Mouse (Mus musculus): ENCODE measurements at regions not wholly inside any gene's neighbourhood (a gene's known extent, or its start where the extent isn't known, plus 50 kb on each side); places are given as distances from the start of the nearest gene placed in this dataset.

DNA sequence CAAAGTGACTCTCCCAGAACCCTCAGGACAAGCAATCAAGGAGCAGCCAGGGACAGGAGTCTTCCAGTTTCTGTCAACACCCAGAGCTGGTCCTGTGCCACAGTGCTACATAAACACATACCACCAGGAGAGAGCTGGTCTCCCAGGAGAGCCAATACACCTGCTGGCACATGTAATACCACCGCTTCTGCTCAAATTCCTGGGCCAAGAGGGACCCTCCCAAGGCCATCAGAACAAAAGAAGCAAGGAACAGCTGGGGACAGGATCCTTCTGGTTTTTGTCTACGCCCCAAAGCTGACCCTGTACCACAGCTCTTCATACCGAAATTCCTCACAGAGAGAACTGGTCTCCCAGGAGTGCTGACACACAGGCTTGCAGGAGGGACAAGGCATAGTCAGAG lies 695.4 kb upstream of the Tbl1xr1 start:
- DNase-seq (ENCODE audit: low spot score in 2 of 2), result no peak

DNA sequence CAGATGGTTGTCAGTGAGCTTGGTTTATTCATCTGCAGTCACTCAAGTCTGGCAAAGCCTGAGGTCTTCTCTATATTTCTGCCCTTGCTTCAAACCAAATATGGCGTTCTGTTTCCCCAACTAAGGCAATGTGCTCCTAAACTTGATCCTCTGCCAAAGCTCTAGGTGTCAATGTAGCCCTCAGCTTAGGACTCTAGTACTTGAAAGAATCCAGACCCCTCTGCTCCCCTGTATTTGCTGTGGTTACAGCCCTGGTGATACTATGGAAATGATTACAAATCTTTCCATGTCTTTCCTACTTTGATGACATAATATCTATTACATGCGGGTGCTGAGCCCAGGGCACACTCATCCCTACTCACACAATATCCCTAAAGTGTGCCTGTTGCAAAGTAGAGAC lies 672.9 kb upstream of the Tbl1xr1 start:
- DNase-seq (ENCODE audit: low spot score in 2 of 2), result no peak

DNA sequence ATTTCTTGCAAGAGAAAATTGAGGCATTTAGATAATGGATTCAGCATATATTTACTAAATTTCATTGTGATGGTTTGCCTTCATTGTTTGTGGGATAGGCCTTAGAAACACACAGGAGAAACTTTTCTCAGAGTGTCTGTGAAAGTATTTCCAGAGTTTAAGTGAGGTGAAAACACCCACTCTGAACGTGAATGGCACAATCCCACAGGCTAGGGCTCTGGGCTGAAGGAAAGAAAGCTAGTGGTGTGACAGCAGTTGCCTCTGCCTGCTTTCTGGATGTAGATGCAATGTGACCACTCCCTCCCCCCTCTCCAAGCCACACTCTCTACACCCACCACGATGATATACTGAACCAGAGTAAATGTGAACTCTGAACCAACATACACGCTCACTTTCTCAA lies 672.4 kb upstream of the Tbl1xr1 start:
- no peak for DNase-seq (ENCODE audit: low spot score in 2 of 2)

DNA sequence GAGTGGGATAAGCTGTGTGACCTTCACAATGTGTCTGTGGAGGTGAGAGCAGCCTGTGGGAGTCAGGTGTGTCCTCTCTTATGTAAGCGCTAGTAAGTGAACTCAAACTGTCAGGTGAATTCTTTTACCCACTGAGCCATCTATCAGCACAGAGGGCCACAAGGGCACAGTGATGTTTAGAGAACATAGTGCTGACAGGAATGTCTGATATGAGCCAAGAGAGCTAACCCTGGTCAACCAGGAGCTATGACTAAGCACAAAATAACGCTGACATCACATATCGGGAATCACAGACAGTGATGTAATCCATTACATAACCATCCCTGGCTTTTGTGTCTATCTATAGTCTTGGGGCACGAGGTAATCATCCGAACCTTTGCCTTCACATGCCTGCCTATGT lies 669.4 kb upstream of the Tbl1xr1 start:
- DNase-seq (ENCODE audit: low spot score in 2 of 2), result no peak

DNA sequence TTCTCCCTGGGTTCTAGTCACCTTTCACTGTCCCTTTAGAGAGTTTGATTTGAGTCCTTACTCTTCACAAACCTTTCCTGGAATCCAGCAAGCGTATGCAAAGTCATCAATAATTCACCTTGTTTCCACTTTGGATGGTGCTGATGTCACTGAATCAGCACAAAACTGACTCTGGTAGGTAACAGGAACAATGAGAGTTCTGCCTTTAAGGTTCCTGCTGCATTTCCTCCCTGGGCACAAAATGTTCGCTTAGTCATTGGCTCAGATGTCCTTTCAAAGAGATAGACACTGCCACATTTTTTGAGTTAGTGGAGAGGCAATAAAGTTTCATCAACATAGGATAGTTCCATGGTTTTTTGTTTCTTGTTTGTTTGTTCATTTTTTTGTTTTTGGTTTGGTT lies 664.4 kb upstream of the Tbl1xr1 start:
- no peak for DNase-seq (ENCODE audit: low spot score in 2 of 2)

DNA sequence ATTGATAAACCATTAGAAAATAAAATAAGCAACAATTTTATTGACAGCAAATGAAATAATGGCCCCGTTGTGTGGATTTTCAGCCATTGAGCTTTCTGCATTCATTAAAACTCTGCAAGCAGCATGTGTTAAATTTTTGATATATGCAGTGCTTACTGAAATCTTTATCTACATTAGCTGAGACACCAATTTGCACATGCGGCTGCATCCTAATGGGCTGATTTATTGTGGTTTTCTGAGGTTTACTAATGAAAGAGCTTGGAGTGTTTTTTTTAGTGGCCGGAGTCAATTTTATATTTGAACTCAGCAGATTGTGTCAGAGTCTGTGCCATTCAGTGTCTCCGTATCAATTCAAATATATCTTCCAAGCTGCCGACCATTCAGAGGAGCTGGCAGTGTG lies 653.3 kb upstream of the Tbl1xr1 start:
- DNase-seq (ENCODE audit: low spot score in 2 of 2), result no peak

DNA sequence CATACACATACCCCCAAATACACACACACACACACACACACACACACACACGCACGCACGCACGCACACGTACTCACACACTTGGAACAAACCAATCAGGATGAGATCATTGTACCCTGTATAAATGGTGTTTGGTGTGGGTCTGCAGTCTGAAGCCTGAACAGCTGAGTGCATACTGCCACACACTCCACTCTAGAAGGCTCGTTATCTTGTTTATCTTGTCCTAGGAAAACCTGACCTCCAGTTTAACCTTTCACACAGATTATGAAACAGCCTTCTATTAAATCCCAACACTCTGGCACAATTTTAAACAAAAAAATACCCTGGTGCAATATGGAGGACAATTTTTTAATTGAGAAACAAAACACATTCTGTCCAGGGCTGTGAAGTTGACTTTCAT lies 649.9 kb upstream of the Tbl1xr1 start:
- no peak for DNase-seq (ENCODE audit: low spot score in 2 of 2)

DNA sequence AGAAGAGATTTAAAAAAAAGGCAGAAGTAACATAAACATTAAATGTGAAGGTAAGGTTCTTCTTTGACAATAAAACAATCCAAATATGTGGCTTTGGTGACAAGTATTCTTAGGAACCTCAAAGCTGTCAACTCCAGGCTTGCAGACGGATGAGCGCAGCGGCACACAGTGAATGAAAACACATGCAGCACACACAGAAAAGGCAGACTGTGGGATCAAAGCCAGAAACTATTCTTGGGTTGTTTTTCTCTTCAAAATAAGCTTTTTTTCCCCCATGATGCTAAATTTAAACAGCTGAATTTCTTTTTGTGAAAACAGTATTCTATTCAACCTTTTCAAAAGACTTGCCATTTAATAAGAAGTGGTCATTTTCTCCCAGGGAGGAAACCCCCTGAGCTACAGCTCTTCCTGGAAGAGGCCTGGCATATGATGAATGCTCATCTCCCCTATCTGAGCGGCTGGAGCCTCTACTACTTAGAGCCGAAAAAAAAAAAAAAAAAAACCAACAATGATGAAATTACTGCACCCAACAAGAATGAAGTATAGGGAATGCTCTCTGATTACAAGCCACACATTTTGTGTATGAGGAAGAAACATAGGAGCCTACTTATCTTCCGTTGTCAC lies 648.9 kb upstream of the Tbl1xr1 start:
- DNase-seq (ENCODE audit: low spot score in 2 of 2), result no peak

DNA sequence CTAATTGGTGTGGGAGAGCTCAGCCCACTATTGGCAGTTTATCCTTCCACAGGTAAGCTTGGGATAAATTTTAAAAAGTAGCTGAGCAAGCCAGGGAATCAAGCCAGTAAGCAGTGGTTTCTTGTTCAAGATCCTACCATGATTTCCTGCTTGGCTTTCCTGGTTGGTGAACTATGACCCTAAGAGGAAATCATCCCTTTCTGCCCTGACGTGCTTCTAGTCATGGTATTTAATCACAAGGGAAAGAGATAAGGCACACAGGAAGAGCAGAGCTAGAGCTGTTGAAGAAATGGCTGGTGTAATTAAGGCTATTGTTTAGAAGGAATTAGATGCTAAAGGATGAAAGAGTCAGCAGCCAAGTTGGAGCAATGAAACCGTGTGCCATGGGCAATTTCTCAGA lies 648.3 kb upstream of the Tbl1xr1 start:
- DNase-seq (ENCODE audit: low spot score in 2 of 2), result no peak

DNA sequence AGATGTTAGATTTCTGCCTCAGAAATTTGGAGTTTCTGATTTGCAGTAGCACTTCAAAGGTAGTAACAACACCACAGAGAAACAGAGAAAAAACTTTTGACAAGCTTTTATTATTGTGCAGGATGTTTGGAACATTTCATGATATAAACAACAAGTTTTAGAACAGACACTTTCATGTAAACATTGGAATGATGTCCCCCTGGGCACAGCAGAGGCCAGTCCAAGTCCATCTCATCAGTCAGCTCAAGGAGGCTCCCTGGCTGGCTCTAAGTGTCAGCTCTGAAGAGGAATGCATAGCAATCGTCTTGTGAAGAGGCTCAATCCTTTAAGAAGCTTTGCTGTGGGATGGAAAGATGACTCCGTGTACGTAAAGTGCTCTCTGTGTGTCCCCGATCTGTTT lies 612.2 kb upstream of the Tbl1xr1 start:
- DNase-seq (ENCODE audit: low spot score in 2 of 2), result no peak

DNA sequence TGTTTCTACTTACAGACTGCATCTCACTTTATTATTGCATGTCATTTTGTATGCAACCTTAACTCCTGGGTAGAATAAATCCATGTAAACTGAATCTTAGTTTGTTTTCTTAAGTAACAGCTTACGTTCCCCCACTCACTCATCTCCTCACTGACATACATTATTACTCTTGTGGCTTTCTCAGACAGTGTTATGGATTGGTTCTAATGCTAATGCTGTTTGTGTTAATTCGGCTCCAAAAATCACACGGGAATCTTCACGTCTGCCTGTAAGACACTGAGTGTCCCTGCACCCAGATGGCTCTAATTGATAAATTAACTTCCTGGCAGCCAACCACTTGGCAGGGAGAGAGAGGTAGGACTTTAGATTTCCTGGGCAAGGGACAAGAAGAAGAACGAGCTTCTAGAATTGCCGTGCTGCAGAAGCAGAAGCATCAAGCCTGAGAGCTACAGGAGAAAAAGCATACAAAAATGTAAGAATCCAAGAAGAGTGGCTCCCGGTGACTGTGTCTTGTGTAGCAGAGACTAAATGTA lies 610.3 kb upstream of the Tbl1xr1 start:
- no peak for DNase-seq (ENCODE audit: low spot score in 2 of 2)

DNA sequence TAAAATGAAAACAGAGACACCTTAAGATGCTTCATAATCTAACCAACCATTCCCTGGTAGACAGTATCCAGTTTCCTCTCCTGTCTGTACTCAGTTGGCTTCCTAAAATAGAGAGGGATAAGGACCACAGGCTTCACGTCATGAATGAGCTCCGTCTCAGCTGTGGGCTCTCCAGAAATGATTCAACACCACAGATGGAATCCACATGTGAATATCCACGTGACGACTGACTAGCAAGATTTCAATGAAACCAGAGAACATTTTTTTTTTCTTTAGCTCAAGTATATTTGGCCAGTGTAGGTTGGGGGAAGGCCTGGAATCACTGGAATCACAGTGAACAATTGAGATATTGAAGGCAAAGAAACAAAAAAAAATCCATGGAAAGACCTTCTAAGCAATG lies 599.1 kb upstream of the Tbl1xr1 start:
- no peak for DNase-seq (ENCODE audit: low spot score in 2 of 2)

DNA sequence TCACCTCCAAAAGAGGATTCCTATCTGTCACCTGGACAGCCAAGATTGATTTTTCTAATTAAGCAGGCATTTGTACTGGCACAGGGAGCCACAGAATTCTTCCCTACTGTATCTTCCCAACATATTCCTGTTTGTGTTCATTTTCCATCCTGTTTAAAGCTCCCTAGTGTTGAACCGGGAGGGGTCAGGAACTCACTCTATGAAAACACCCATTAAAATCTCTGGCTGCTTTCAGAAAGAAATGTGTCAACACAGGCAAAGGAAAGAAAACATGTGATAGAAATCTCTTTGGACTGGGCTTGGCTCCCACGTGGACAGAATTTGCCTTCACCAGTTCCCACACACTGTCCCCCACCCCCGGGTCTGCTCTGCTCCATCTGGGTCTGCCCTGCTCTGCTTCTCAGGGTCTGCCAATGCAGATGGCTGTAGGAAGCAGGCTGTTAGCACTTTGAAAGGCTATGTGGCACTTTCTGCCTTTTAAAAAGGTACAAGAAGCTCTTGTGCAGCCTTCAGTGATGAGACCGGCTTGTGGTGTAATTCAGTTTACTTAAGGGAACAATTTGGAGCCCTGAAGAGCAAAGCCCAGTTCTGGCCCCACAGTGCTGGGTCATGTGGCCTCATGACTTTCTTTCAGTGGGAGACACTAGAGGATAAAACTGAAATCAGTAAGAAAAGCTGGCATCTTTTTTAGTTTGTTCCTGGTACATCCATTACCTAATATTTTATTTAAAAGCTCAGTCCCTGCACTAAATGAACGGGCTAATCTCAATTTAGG lies 597.2 kb upstream of the Tbl1xr1 start:
- no peak for DNase-seq (ENCODE audit: low spot score in 2 of 2)

DNA sequence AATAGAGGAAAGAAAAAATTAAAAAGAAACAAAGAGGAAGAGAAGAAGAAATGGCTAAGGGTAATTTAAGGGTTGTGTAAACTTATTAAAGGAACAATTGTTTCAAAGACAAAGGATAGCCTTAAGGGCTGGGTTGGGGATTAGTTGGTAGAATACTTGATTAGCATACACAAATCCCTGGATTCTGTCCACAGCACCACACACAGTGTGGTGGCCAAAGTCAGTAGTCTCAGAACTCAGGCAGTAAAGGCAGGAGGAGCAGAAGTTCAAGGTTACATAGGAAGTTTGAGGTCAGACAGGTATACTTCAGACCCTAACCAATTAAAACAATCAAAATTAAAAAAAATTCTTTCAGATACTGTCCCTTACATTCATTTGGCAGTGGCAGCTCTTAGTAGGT lies 596.6 kb upstream of the Tbl1xr1 start:
- DNase-seq (ENCODE audit: low spot score in 2 of 2), result no peak

DNA sequence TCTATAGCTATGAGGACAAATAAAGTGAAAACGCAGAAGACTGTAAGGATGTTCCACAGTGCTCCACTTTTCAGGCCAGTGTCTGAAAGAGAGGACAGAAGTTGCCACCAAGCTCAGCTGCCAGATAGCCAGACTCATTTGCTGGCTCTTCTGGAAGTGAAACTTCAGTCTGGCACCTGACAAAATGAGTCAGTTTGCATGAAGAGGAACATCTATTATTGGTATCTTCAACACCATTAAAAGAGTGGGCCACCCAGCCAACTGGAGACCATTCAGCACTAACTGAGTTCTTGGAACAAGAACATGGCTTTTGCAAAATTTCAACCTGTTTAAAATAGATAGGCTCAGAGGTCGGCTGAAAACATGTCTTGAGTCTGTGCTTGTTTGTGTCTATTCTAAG lies 592.4 kb upstream of the Tbl1xr1 start:
- no peak for DNase-seq (ENCODE audit: low spot score in 2 of 2)

DNA sequence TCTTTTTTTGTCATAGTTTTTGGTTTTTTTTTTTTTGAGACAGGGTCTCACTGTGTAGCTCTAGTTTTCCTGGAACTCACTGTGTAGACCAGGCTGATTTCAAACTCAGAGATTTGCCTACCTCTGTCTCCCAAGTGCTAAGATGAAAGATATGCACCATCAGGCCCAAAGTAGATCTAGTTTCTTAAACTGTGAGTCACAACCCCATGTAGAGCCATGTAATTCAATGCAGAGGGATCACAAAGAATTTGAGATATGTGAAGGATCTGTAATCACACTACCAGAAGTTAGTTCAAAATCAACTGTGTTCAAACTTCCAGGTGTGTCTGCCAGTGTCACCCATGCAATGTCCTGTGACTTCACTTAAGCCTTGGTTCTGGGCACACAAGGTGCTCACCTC lies 591.0 kb upstream of the Tbl1xr1 start:
- no peak for DNase-seq (ENCODE audit: low spot score in 2 of 2)

DNA sequence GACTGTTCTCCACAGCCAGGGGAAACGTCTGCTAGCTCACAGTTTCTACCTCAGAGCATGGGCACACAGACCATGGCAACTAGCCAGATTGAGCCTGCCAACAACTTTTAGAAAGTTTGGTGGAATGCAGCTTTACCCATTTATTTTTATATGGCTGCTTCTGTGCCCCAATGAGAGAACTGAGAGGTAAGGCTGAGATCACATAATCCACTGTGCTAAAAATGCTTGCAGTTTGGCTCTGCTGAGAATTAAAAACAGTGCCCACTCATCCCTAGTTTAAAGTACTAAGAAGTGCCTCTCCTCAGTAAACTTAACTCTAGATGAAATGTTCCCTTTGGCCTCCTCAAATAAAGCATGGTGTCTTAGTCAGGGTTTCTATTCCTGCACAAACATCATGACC lies 586.9 kb upstream of the Tbl1xr1 start:
- DNase-seq (ENCODE audit: low spot score in 2 of 2), result no peak

DNA sequence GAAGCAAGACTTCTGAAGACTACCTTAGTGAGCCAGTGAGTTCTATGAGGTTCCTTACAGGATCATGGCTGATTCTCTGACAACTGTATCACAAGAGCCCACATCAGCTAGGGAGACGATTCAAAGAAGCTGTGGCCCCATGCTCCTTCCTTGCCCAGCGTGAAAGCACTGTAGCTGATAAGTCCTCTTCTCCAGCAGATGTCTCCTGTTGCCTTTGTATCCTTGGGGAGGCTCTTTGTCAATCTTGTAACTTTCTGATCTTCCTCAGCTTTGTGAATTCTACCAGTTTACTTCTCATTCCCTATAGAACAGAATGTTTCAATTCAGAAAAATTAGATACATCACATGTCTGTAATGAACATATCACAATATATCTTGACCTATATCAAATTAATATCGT lies 584.0 kb upstream of the Tbl1xr1 start:
- no peak for DNase-seq (ENCODE audit: low spot score in 2 of 2)

DNA sequence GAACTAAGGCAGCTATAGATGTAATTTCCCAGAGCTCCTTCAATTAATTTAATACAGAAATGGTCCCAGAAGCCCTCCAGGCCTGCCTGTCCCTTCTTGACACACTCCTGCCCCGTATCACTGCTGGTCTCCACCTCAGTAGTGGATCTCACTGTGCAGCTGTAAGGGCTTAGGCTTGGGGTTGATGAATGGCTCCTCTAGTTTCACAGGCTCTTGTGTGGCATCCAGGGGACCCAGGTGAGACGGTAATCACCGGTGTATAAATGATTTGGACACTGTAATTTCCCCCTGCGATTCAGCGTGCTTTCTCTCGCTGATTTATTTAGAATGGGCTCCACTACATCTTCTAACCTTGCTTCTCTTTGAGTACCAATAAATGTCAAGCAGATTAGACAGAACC lies 583.1 kb upstream of the Tbl1xr1 start:
- no peak for DNase-seq (ENCODE audit: low spot score in 2 of 2)

DNA sequence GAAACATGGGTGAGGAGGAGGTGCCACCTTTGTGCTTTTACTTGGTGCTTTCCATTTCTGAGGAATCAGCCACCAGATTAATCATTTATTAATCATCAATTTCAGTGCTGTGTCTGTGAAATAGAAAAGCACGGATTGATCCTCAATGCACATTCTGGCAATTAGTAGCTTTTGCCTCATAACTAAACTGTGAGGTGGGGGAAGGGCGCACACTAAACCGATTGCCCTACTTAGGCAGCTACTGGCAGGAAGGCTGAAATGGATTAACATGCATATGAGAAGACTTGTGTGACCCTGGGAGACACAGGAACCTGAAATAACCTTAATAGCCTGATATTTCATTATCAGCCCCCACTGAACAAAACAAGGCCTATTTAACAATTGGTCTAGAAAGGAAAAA lies 581.5 kb upstream of the Tbl1xr1 start:
- DNase-seq (ENCODE audit: low spot score in 2 of 2), result no peak

DNA sequence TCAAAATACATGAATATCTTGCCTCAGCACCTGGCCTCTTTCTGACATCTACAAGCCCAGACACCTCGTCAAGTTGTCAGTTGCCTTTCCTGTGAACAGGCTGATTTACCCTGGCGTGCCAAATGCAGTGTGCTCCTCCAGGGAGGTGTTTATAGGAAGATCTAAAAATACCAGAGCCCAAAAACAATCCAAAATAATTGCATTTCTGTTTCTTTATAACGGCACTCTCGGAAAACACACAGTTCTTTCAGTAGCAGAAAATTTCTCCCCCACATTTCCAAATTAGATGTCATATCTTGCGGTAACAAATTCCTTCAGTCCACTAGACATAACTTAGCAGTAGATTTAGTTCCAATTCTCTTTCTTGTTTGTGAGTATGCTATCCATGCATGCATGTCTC lies 580.8 kb upstream of the Tbl1xr1 start:
- no peak for DNase-seq (ENCODE audit: low spot score in 2 of 2)

DNA sequence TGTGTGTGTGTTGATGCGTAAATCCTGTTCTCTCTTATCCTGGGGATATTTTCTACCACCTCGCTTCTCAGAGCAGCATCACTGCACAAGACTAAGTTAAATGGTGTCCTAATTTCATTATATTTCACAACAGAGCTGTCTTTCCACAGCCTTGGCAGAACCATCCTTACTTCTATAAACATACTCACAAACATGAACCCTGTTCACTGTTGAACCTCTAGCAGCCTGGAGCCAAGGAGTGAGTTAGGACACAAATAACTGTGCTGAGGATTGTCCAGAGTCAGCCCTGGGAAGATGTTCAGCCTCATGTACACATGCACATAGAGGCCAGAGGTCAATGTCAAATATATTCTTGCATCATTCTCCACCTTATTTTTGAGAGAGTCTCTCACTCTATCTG lies 580.3 kb upstream of the Tbl1xr1 start:
- DNase-seq (ENCODE audit: low spot score in 2 of 2), result no peak

DNA sequence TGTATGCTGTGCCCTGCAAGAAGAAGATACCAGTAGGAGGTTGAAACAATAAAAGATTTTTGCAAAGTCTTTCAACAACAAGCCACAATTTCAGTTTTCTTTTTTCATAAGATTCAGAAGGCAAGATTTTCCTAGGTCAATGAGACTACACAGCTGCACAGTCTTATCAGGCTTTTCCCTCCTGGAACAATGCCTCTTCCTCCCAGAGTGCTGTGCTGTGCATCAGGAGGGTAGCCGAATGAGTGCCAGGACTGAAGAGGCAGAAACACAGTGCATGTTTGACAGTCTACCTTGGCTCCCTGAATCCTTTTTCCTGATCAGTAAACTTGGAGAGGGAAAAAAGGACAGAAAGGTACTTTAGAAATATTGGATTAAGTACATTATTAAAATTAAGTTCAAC lies 579.4 kb upstream of the Tbl1xr1 start:
- no peak for DNase-seq (ENCODE audit: low spot score in 2 of 2)

DNA sequence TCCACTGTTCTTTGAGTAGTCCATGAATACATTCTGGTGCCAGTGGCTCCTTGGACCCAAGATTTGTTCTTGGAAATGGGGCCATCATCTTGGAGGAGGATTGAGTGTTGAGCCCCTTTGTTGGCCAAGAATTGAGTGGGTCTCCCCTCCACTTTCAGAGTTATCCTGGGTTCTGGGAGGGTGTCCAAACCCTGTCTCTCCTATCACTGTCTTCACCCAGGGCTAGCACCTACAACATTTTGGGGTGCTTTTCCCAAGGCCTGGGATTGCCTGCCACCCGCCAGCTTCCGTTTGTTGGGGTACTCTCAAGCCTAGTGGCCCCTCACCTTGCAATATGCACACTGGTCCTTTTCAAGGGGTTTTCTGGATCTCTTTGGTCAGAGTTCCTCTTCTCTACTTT lies 568.8 kb upstream of the Tbl1xr1 start:
- no peak for DNase-seq (ENCODE audit: low spot score in 2 of 2)
